25 mouse cellular contexts compared by ENCODE assay signal in genomic region chr9:99748279-99748678, GRCm38 (mm10). TPM values are rescaled to one million over a fixed set of nuclear protein-coding genes. Genes with fewer than 3 reads are reported as not detected.
"Had no signal": no experiment of that assay in that cellular context is flagged by ENCODE, and none has a peak within 500 bp of the region (broad histone marks: within the 10 kb centered on the region; RNA-seq: fewer than 3 reads in every experiment).

No protein-coding gene starts in this region.

- H3K36me3 ChIP-seq: kidney, embryonic 15.5 days; liver, embryonic 13.5 days had no signal

- DNase-seq: kidney, postnatal 10 days; kidney, postnatal 4 days; liver, embryonic 13.5 days; lung, adult 2 months; lung, postnatal 14 days; lung, postnatal 4 days; midbrain, embryonic 14.5 days; thymus, adult 2 months; thymus, postnatal 14 days; thymus, postnatal 4 days had no signal

- H3K9me3 ChIP-seq: kidney, embryonic 15.5 days had no signal

- H3K4me3 ChIP-seq: kidney, embryonic 15.5 days; liver, embryonic 13.5 days had no signal

- H3K27me3 ChIP-seq: kidney, embryonic 15.5 days; liver, embryonic 13.5 days had no signal

- H3K4me1 ChIP-seq: kidney, embryonic 15.5 days; liver, embryonic 13.5 days had no signal

- H3K27ac ChIP-seq: kidney, embryonic 15.5 days; liver, embryonic 13.5 days; stomach, postnatal 0 days had no signal

RNA-seq across cellular contexts. Expression of gene Cldn18, which starts 31.2 kb away (rescaled TPM):
- total RNA-seq: layer of hippocampus, adult 18-20 months; layer of hippocampus, postnatal 25 days; left cerebral cortex, adult 18-20 months; left cerebral cortex, postnatal 25 days; liver, adult 2 months; megakaryocyte progenitor cell, adult 5-6 weeks; megakaryocyte-erythroid progenitor cell, adult 5-6 weeks; midbrain, postnatal 0 days had no signal
- polyA plus RNA-seq: kidney, embryonic 15.5 days; limb, embryonic 11.5 days; limb, embryonic 14.5 days; liver, adult 2 months; liver, embryonic 13.5 days; midbrain, embryonic 11.5 days; midbrain, embryonic 14.5 days; midbrain, postnatal 0 days; neural tube, embryonic 11.5 days; neural tube, embryonic 14.5 days had no signal
